Mouse (Mus musculus): ENCODE data around the gene S100a10. TPM values are rescaled to one million over a fixed set of nuclear protein-coding genes. Genes with fewer than 3 reads are reported as not detected.

Gene S100a10
- polyA plus RNA-seq, 1 experiment from 2014 or later: 407 TPM

DNA sequence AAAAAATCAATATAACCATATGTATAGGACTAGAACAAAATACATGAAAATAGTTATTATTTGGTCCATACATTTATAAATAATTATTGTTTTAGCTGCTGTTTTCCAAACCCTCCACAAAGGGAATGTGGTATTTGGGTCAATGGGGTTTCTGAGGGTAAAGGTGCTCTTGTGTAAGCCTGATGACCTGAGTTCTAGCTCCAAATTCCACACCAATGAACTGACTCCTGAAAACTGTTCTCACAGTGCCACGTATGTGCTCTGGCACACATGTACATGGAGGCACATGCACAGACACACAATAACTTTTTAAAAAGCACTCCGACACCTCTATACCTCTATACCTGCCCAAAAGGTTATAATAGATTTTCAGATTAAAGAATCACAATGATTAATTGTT, 1.6 kb upstream of the S100a10 start:
- no peak overlapping the region for H3K4me2 ChIP-seq (replicated peaks; ENCODE audit: low read depth, low read length)
- H3K27me3 ChIP-seq (ENCODE audit: control insufficient read depth, insufficient read depth, low read length): no peaks in the 10 kb centered on the region
- peaks cover 12% of the 10 kb centered on the region for H3K4me1 ChIP-seq (ENCODE audit: control insufficient read depth, insufficient read depth, low read length)
- no peaks in the 10 kb centered on the region for H3K9me3 ChIP-seq (ENCODE audit: control insufficient read depth, low read length)
- H3K36me3 ChIP-seq (ENCODE audit: control insufficient read depth, insufficient read depth, low read length): no peaks in the 10 kb centered on the region
- H3K27ac ChIP-seq (ENCODE audit: low read depth, low read length): no peak overlapping the region
- H3K4me3 ChIP-seq (ENCODE audit: low read length): no peak overlapping the region
- no peak for ATAC-seq (ENCODE audit: low FRiP score, low TSS enrichment)
- 92% methylated on average over 2 of the region's 2 CpGs for WGBS
- no peak overlapping the region for H3K9ac ChIP-seq (ENCODE audit: low read depth, low read length)

DNA sequence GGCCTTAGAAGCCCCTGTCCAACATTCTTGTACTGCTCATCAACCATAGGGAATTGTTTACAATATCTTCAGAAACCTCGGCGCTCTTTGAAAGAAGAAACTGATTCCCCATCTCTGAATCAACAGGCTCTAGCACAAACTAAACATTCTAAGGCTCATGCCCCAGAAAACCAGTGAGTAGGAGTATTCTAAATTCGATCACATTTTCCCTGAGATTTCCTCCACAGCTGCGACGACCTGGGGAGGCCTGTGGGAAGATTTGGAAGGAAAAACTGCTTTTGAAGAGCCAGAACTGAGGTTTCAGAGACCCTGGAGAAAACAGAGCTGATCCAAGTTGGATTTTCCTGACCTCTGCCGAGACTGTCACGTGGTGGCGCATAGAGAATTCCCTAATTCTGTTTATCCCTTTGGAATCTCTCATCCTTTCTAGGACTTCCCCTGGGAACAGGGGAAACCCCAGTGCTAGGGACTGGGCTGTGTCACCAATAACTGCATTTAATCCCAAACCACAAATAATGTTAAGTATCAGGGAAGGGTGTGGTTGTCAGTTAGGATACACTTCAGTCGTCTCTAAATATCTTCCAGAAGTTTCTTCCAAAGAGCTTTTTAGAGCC, 1.0 kb upstream of the S100a10 start:
- Histone ChIP-seq H3K36me3 (ENCODE audit: control insufficient read depth, insufficient read depth, low read length) (no peaks in the 10 kb centered on the region), H3K4me1 (ENCODE audit: control insufficient read depth, insufficient read depth, low read length) (peaks cover 12% of the 10 kb centered on the region), H3K4me2 (replicated peaks; ENCODE audit: low read depth, low read length) (peak overlapping the region; percentile 90; the same call in 1 of the 2 replicates), H3K27ac (ENCODE audit: low read depth, low read length) (peak overlapping the region; percentile 72; the same call in 1 of the 2 replicates), H3K27me3 (ENCODE audit: control insufficient read depth, insufficient read depth, low read length) (no peaks in the 10 kb centered on the region), H3K4me3 (ENCODE audit: low read length) (no peak overlapping the region; the same call in 1 of the 2 replicates), H3K9me3 (ENCODE audit: control insufficient read depth, low read length) (no peaks in the 10 kb centered on the region), H3K9ac (ENCODE audit: low read depth, low read length) (no peak overlapping the region)
- ATAC-seq (ENCODE audit: low FRiP score, low TSS enrichment): no peak
- 58% methylated on average over 9 of the region's 9 CpGs for WGBS

DNA sequence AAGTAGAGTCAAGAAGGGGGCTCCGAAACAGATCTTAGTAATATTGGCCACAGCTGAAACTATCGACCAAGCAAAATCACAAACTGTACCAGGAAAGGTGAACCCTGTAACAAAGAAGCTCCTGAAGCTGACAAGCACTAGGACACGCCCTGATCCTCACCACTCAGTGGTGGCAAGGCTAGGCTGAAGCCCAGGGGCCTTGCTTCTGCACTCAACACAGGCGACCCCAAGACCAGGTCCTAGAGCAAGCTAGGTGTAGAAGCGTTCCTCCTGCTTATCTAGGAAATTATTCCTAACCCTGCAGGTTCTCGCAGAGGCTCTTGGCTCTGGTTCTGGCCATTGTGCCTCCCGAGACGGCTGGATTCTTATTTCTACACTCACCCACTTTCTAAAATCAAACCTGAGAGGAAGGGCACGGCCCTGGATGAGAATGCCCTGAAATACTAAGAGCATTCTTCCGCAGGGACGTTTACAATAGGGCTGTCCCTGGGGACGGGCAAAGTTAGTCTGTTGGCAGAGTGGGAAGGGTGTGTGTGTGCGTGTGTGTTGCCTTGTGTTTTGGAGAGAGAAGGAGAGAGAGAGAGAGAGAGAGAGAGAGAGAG, 400 bp upstream of the S100a10 start:
- Histone ChIP-seq H3K36me3 (ENCODE audit: control insufficient read depth, insufficient read depth, low read length) (no peaks in the 10 kb centered on the region), H3K27ac (ENCODE audit: low read depth, low read length) (peak overlapping the region; percentile 72; the same call in 1 of the 2 replicates), H3K27me3 (ENCODE audit: control insufficient read depth, insufficient read depth, low read length) (no peaks in the 10 kb centered on the region), H3K9ac (ENCODE audit: low read depth, low read length) (peak overlapping the region; percentile 23; the same call in 1 of the 2 replicates), H3K4me3 (ENCODE audit: low read length) (peak overlapping the region; percentile 67), H3K4me2 (replicated peaks; ENCODE audit: low read depth, low read length) (peak overlapping the region; percentile 90), H3K9me3 (ENCODE audit: control insufficient read depth, low read length) (no peaks in the 10 kb centered on the region), H3K4me1 (ENCODE audit: control insufficient read depth, insufficient read depth, low read length) (peaks cover 12% of the 10 kb centered on the region)
- 18% methylated on average over 13 of the region's 13 CpGs for WGBS
- ATAC-seq (ENCODE audit: low FRiP score, low TSS enrichment): peak; percentile 26

DNA sequence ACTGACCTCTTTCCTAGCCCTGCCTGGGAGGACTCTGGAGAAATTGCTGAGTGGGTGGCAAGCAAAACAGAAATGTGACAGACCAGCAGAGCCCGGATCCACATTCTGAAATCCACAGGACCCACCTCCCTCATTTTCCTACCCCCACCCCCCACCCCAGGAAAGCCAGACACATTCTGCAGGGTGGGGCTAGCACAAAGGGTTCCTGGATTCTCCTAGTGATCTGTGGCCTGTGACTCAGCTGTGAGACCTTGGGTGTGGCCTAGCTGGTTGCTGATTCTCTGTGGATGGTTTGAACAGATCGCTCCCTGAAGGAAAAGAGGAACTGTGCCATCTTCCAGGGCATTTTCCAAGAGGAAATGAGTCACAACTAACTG, 986 bp downstream of the S100a10 start:
- H3K9ac ChIP-seq (ENCODE audit: low read depth, low read length): peak overlapping the region; percentile 79
- 7% methylated on average over 2 of the region's 2 CpGs for WGBS
- ATAC-seq (ENCODE audit: low FRiP score, low TSS enrichment): peak; percentile 63; the same call in 1 of the 2 replicates

DNA sequence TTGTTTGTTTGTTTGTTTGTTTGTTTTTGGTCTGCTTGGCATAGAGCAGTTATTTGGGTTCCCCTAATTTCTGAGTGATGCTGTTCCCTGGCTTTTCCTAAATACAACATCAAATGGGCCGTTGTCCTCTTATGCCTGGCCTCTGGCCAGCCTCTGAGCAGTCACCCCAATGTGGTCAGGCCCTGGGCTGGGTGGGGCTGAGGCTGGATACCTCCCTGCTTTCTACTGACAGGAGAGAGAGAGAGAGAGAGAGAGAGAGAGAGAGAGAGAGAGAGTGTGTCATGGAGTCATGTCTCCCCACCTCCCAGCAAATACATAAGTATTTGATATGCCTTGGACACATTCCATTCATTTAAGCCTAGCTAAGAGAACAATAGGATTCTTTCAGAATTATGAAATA, 1.7 kb downstream of the S100a10 start:
- Histone ChIP-seq H3K4me3 (ENCODE audit: low read length) (peak overlapping the region; percentile 67), H3K27me3 (ENCODE audit: control insufficient read depth, insufficient read depth, low read length) (no peaks in the 10 kb centered on the region), H3K4me2 (replicated peaks; ENCODE audit: low read depth, low read length) (peak overlapping the region; percentile 90), H3K9ac (ENCODE audit: low read depth, low read length) (peak overlapping the region; percentile 79; the same call in 1 of the 2 replicates), H3K9me3 (ENCODE audit: control insufficient read depth, low read length) (no peaks in the 10 kb centered on the region), H3K36me3 (ENCODE audit: control insufficient read depth, insufficient read depth, low read length) (peaks cover 8% of the 10 kb centered on the region; the same call in 1 of the 2 replicates), H3K27ac (ENCODE audit: low read depth, low read length) (peak overlapping the region; percentile 55; the same call in 1 of the 2 replicates), H3K4me1 (ENCODE audit: control insufficient read depth, insufficient read depth, low read length) (peaks cover 12% of the 10 kb centered on the region)
- 58% methylated on average over 1 of the region's 1 CpGs for WGBS
- no peak for ATAC-seq (ENCODE audit: low FRiP score, low TSS enrichment)

More for the DNA sequence above, 986 bp downstream of the S100a10 start:
- no peaks in the 10 kb centered on the region for H3K9me3 ChIP-seq (ENCODE audit: control insufficient read depth, low read length)
- peaks cover 12% of the 10 kb centered on the region for H3K4me1 ChIP-seq (ENCODE audit: control insufficient read depth, insufficient read depth, low read length)
- peak overlapping the region; percentile 90 for H3K4me2 ChIP-seq (replicated peaks; ENCODE audit: low read depth, low read length)
- peaks cover 2% of the 10 kb centered on the region; the same call in 1 of the 2 replicates for H3K36me3 ChIP-seq (ENCODE audit: control insufficient read depth, insufficient read depth, low read length)
- H3K27me3 ChIP-seq (ENCODE audit: control insufficient read depth, insufficient read depth, low read length): no peaks in the 10 kb centered on the region
- peak overlapping the region; percentile 72 for H3K27ac ChIP-seq (ENCODE audit: low read depth, low read length)
- H3K4me3 ChIP-seq (ENCODE audit: low read length): peak overlapping the region; percentile 67

DNA sequence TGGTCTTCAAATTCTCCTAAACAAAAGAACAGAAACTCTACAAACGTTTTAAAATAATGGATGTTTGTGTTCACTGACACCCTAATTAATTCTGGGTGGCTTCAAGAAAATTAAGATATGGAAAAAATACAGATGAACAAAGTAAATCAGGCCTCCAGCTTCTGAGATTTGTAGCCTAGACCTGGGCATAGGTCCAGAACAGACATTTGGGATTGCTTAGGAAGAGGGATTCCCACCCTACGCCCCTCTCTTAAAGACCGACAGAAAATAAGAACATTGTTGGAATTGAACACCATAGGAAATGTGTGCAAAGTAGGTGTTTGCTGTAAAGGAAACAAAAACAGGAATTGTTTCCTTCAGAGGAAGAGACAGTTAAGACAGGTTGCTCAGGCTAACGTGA, 2.6 kb downstream of the S100a10 start:
- H3K4me3 ChIP-seq (ENCODE audit: low read length): peak overlapping the region; percentile 3; the same call in 1 of the 2 replicates
- 50% methylated on average over 4 of the region's 4 CpGs for WGBS
- peak overlapping the region; percentile 19; the same call in 1 of the 2 replicates for H3K4me2 ChIP-seq (replicated peaks; ENCODE audit: low read depth, low read length)
- ATAC-seq (ENCODE audit: low FRiP score, low TSS enrichment): no peak
- no peaks in the 10 kb centered on the region for H3K27me3 ChIP-seq (ENCODE audit: control insufficient read depth, insufficient read depth, low read length)
- H3K27ac ChIP-seq (ENCODE audit: low read depth, low read length): no peak overlapping the region
- H3K9me3 ChIP-seq (ENCODE audit: control insufficient read depth, low read length): no peaks in the 10 kb centered on the region
- H3K36me3 ChIP-seq (ENCODE audit: control insufficient read depth, insufficient read depth, low read length): peaks cover 16% of the 10 kb centered on the region; the same call in 1 of the 2 replicates
- H3K9ac ChIP-seq (ENCODE audit: low read depth, low read length): no peak overlapping the region
- H3K4me1 ChIP-seq (ENCODE audit: control insufficient read depth, insufficient read depth, low read length): peaks cover 12% of the 10 kb centered on the region

- ATAC-seq (ENCODE audit: low FRiP score, low TSS enrichment): no peak
- no peak overlapping the region for H3K27ac ChIP-seq (ENCODE audit: low read depth, low read length)
- H3K36me3 ChIP-seq (ENCODE audit: control insufficient read depth, insufficient read depth, low read length): peaks cover 34% of the 10 kb centered on the region; the same call in 1 of the 2 replicates
- WGBS: 94% methylated on average over 6 of the region's 6 CpGs
- no peak overlapping the region for H3K4me3 ChIP-seq (ENCODE audit: low read length)
- H3K9me3 ChIP-seq (ENCODE audit: control insufficient read depth, low read length): no peaks in the 10 kb centered on the region
- no peak overlapping the region for H3K9ac ChIP-seq (ENCODE audit: low read depth, low read length)
- no peaks in the 10 kb centered on the region for H3K27me3 ChIP-seq (ENCODE audit: control insufficient read depth, insufficient read depth, low read length)
- H3K4me1 ChIP-seq (ENCODE audit: control insufficient read depth, insufficient read depth, low read length): peaks cover 9% of the 10 kb centered on the region
- H3K4me2 ChIP-seq (replicated peaks; ENCODE audit: low read depth, low read length): no peak overlapping the region
These were observed 5.1 kb downstream of the S100a10 start for GRCm38 (mm10) chr3:93559961-93560360.

DNA sequence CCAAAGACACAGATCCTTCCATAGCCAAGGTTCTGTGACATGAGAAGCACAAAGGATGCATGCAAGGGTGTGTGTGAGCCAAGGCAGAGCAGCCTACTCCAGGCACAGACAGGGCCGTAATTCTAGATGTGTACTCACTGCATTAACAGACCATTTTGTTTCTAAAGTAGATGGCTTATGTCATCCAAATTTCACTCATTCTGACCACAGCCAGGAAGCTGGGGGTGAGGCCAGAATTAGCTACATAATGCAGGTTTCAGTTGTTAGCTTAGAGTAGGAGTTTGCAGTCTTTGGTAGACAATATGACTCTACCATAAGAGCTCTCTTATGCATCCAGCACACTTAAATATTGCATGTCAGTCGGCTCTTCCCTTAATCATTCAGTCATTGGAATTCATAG, 7.5 kb downstream of the S100a10 start:
- 88% methylated on average over 2 of the region's 2 CpGs for WGBS
- Histone ChIP-seq H3K9me3 (ENCODE audit: control insufficient read depth, low read length) (no peaks in the 10 kb centered on the region), H3K27me3 (ENCODE audit: control insufficient read depth, insufficient read depth, low read length) (no peaks in the 10 kb centered on the region), H3K4me3 (ENCODE audit: low read length) (no peak overlapping the region), H3K36me3 (ENCODE audit: control insufficient read depth, insufficient read depth, low read length) (peaks cover 37% of the 10 kb centered on the region; the same call in 1 of the 2 replicates), H3K4me1 (ENCODE audit: control insufficient read depth, insufficient read depth, low read length) (peaks cover 3% of the 10 kb centered on the region; the same call in 1 of the 2 replicates), H3K27ac (ENCODE audit: low read depth, low read length) (no peak overlapping the region), H3K4me2 (replicated peaks; ENCODE audit: low read depth, low read length) (no peak overlapping the region), H3K9ac (ENCODE audit: low read depth, low read length) (no peak overlapping the region)
- no peak for ATAC-seq (ENCODE audit: low FRiP score, low TSS enrichment)

GRCm38 (mm10) chr3:93563216-93563615, 8.3 kb downstream of the S100a10 start:
- no peaks in the 10 kb centered on the region for H3K4me1 ChIP-seq (ENCODE audit: control insufficient read depth, insufficient read depth, low read length)
- H3K9ac ChIP-seq (ENCODE audit: low read depth, low read length): no peak overlapping the region
- H3K9me3 ChIP-seq (ENCODE audit: control insufficient read depth, low read length): no peaks in the 10 kb centered on the region
- no peaks in the 10 kb centered on the region for H3K27me3 ChIP-seq (ENCODE audit: control insufficient read depth, insufficient read depth, low read length)
- H3K4me2 ChIP-seq (replicated peaks; ENCODE audit: low read depth, low read length): no peak overlapping the region
- 97% methylated on average over 4 of the region's 4 CpGs for WGBS
- ATAC-seq (ENCODE audit: low FRiP score, low TSS enrichment): no peak
- peaks cover 37% of the 10 kb centered on the region; the same call in 1 of the 2 replicates for H3K36me3 ChIP-seq (ENCODE audit: control insufficient read depth, insufficient read depth, low read length)
- H3K4me3 ChIP-seq (ENCODE audit: low read length): no peak overlapping the region
- no peak overlapping the region for H3K27ac ChIP-seq (ENCODE audit: low read depth, low read length)
